Mouse (Mus musculus): ENCODE measurements around the gene Sgk2.

The Sgk2 gene

GRCm38 (mm10) chr2:162987218-162987617 lies at the start of gene Sgk2:
TSS of gene Sgk2 (plus strand) at chr2:162987330.
- no peak for DNase-seq

GRCm38 (mm10) chr2:162939562-162939961 lies 47.6 kb upstream of the Sgk2 start:
- no peak for DNase-seq

- DNase-seq, result peak; percentile 55
Observed at GRCm38 (mm10) chr2:162943148-162943846, 43.8 kb upstream of the Sgk2 start, which contains the start of gene L3mbtl1. TSS of gene L3mbtl1 (plus strand) at chr2:162943472.

GRCm38 (mm10) chr2:162943931-162944330 lies 43.2 kb upstream of the Sgk2 start:
- DNase-seq, result peak; percentile 23

- no peak for DNase-seq
Observed at GRCm38 (mm10) chr2:162946964-162947363, 40.2 kb upstream of the Sgk2 start.

GRCm38 (mm10) chr2:162947736-162948135 lies 39.4 kb upstream of the Sgk2 start:
- peak; percentile 51 for DNase-seq

- DNase-seq, result peak; percentile 14
Observed at GRCm38 (mm10) chr2:162948221-162948620, 38.9 kb upstream of the Sgk2 start.

GRCm38 (mm10) chr2:162950776-162951175 lies 36.4 kb upstream of the Sgk2 start:
- DNase-seq, result no peak

GRCm38 (mm10) chr2:162956843-162957242 lies 30.3 kb upstream of the Sgk2 start:
- no peak for DNase-seq

- DNase-seq, result no peak
Observed at GRCm38 (mm10) chr2:162961321-162961720, 25.8 kb upstream of the Sgk2 start.

GRCm38 (mm10) chr2:162966734-162967133 lies 20.4 kb upstream of the Sgk2 start:
- no peak for DNase-seq

GRCm38 (mm10) chr2:162968357-162968756 lies 18.8 kb upstream of the Sgk2 start:
- DNase-seq, result no peak

GRCm38 (mm10) chr2:162969101-162969500 lies 18.0 kb upstream of the Sgk2 start:
- no peak for DNase-seq

- no peak for DNase-seq
Observed at GRCm38 (mm10) chr2:162970896-162971295, 16.2 kb upstream of the Sgk2 start.

GRCm38 (mm10) chr2:162972752-162973151 lies 14.4 kb upstream of the Sgk2 start:
- DNase-seq, result no peak

- no peak for DNase-seq
Observed at GRCm38 (mm10) chr2:162973206-162973605, 13.9 kb upstream of the Sgk2 start.

GRCm38 (mm10) chr2:162973637-162974036 lies 13.5 kb upstream of the Sgk2 start:
- DNase-seq, result no peak

GRCm38 (mm10) chr2:162975157-162975775 lies 11.9 kb upstream of the Sgk2 start:
- DNase-seq, result peak; percentile 18

- DNase-seq, result no peak
Observed at GRCm38 (mm10) chr2:162976001-162976400, 11.1 kb upstream of the Sgk2 start.

GRCm38 (mm10) chr2:162984381-162984780 lies 2.7 kb upstream of the Sgk2 start:
- DNase-seq, result no peak

GRCm38 (mm10) chr2:162985923-162986322 lies 1.2 kb upstream of the Sgk2 start:
- DNase-seq, result no peak

GRCm38 (mm10) chr2:162986764-162987163 lies 366 bp upstream of the Sgk2 start:
- no peak for DNase-seq

- DNase-seq, result no peak
Observed at GRCm38 (mm10) chr2:162988235-162988634, 1.1 kb downstream of the Sgk2 start.

GRCm38 (mm10) chr2:162991394-162992083 lies 4.4 kb downstream of the Sgk2 start:
- DNase-seq, result no peak

Measured in cerebellum, adult 9-11 months (tissue).